In genomic region chr4:144438672-144439071, GRCm38 (mm10) we compare ENCODE assay signal across 25 mouse cellular contexts. TPM values are rescaled to one million over a fixed set of nuclear protein-coding genes. Genes with fewer than 3 reads are reported as not detected.
"Had no signal": no experiment of that assay in that cellular context is flagged by ENCODE, and none has a peak within 500 bp of the region (broad histone marks: within the 10 kb centered on the region; RNA-seq: fewer than 3 reads in every experiment).

Gene 1700012P22Rik (minus strand): TSS chr4:144438772.

- H3K4me1 ChIP-seq: neural tube, embryonic 12.5 days; neural tube, embryonic 13.5 days; neural tube, embryonic 15.5 days; stomach, embryonic 15.5 days had no signal

- H3K27me3 ChIP-seq: neural tube, embryonic 12.5 days; neural tube, embryonic 13.5 days; neural tube, embryonic 15.5 days; stomach, embryonic 15.5 days had no signal

- H3K27ac ChIP-seq: neural tube, embryonic 12.5 days; neural tube, embryonic 13.5 days; neural tube, embryonic 15.5 days; stomach, embryonic 15.5 days; stomach, postnatal 0 days had no signal

- H3K36me3 ChIP-seq: neural tube, embryonic 12.5 days; neural tube, embryonic 13.5 days; neural tube, embryonic 15.5 days; stomach, embryonic 15.5 days had no signal

- H3K4me3 ChIP-seq: neural tube, embryonic 12.5 days; neural tube, embryonic 13.5 days; neural tube, embryonic 15.5 days; stomach, embryonic 15.5 days had no signal

- DNase-seq: retina, postnatal 1 day; right cerebral cortex, adult 18-20 months; right cerebral cortex, postnatal 14 days; right cerebral cortex, postnatal 25 days; right cerebral cortex, postnatal 4 days; spleen, adult 18-20 months; thymus, adult 18-20 months; thymus, adult 2 months; thymus, postnatal 14 days; thymus, postnatal 25 days; thymus, postnatal 36 days; thymus, postnatal 4 days had no signal

RNA-seq across cellular contexts. Expression of gene 1700012P22Rik, which starts in this region (rescaled TPM):
- polyA plus RNA-seq: neural tube, embryonic 11.5 days; neural tube, embryonic 12.5 days; neural tube, embryonic 13.5 days; neural tube, embryonic 14.5 days; neural tube, embryonic 15.5 days; small intestine, adult 2 months; spleen, adult 2 months; stomach, embryonic 14.5 days; stomach, embryonic 15.5 days; stomach, embryonic 16.5 days; stomach, postnatal 0 days; thymus, adult 2 months; thymus, postnatal 0 days; urinary bladder, adult 2 months had no signal
